Mouse (Mus musculus) adrenal gland, postnatal 14 days (tissue): Measurements from ENCODE around the gene Ccdc142. TPM values are rescaled to one million over a fixed set of nuclear protein-coding genes. Genes with fewer than 3 reads are reported as not detected.

Experiments used
- DNase-seq: peaks from one replicate; pipeline ENCODE4 v3.0.0; 2021; ENCODE audit warnings: mixed read lengths
- total RNA-seq: library from RNA; stranded (reverse); gene quantifications from 2 replicates; pipeline ENCODE4 v1.2.3, GENCODE M21; 2021

Gene Ccdc142
- total RNA-seq, 1 experiment from 2014 or later: 3.1 TPM

DNA sequence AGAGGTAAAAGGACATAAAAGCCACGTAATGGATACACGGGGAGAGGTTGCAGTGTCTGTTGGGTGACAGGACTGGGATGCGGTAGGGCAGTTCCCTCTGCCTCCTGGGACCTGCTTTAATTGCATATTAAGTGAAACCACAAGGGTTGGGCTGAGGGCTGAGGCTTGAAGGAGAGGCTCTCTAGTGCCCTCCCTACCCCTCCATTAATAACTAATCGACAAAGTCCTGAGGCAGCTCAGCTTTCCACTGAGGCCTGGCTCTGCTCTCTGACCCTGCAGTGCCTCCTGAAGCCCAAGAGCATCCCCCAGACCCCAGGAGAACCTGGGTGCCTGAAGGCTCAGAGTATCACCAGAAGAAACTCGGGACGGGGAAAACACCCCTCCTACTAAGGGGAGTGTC, 16.9 kb upstream of the Ccdc142 start:
- DNase-seq: no peak

DNA sequence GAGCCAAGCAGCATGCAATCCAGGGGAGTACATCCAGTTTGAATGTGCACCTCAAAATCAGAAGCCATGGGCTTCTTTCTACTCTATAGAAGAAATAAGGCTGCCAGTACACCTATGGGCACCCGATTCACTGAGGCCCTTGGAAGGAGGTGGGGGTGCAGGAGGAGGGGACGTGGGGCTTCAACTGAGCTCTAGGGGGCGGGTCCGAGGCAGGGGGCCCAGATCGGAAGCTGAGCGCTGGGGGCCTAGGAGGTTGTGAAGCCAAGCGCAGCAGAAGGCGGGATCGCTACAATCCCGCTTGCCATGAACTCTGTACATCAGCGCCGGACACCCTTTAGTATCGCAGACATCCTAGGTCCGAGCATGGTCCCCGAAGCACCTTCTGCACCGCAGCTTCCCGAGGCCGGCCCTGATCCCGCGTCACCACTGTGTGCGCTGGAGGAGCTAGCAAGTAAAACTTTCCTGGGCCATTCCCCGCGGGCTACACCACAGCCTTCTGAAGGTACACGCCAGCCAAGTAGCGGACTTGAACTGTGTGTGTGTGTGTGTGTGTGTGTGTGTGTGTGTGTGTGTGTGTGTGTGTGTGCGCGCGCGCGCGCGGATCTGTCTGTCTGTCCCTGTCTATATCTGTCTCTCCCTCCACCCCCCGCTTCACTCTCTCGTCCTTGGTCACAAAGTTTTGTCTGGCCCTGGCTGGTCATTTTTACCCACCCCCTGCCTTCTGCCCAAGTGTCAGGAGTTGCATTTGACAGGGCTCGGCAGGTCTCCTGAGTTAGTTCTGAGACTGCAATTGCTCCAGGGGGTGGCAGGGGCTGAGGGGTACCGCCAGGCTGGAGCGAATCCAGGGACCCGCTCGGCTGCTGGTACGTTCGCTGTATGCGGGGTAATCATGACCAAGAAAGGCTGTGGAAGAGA, 15.0 kb upstream of the Ccdc142 start, which contains the start of gene Lbx2:
TSS of gene Lbx2 (plus strand) at position 247 of the 915 bp plus-strand sequence.
- peak; percentile 75 for DNase-seq

DNA sequence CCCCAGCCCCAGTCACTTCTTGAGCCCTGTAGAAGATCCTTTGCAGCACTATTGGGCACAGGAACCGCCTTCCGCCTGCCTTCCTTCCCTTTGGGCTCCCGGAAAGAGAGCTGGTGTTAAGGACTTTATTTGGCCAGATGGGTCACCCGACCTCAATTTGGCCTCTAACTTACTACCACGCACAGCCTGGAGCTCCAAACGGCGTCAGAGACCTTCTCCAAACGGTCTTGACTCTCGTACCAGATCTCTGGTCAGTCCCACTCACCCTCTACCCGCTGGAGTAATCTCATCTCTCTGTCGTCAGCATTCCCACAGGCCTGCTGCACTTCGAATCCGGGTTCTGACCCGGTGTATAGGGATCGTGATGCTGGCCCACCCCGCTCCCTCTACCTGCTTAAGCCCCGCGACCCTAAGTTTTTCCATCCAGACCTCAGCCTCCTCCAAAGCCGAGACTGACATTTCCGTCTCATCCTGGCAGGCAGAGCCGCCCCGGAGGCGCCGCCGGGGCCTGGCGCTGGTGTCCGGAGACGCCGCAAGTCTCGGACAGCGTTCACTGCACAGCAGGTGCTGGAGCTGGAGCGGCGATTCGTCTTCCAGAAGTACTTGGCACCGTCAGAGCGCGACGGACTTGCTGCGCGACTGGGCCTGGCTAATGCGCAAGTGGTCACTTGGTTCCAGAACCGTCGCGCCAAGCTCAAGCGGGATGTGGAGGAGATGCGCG, 14.0 kb upstream of the Ccdc142 start:
- peak; percentile 76 for DNase-seq

DNA sequence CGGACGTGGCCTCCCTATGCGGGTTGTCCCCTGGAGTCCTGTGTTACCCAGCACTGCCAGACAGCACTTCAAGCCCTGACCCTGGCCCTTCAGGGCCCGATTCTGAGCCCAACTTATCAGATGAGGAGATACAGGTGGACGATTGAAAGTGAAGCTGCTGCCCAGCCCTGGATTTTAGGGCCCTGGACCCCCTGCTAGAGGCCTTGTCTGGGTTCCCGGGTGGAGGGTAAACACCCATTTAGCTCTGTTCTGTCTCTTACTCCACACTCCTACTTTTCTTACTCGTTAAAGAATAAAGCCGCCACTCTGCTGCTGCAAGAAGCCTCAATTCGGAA, 13.5 kb upstream of the Ccdc142 start:
- no peak for DNase-seq

DNA sequence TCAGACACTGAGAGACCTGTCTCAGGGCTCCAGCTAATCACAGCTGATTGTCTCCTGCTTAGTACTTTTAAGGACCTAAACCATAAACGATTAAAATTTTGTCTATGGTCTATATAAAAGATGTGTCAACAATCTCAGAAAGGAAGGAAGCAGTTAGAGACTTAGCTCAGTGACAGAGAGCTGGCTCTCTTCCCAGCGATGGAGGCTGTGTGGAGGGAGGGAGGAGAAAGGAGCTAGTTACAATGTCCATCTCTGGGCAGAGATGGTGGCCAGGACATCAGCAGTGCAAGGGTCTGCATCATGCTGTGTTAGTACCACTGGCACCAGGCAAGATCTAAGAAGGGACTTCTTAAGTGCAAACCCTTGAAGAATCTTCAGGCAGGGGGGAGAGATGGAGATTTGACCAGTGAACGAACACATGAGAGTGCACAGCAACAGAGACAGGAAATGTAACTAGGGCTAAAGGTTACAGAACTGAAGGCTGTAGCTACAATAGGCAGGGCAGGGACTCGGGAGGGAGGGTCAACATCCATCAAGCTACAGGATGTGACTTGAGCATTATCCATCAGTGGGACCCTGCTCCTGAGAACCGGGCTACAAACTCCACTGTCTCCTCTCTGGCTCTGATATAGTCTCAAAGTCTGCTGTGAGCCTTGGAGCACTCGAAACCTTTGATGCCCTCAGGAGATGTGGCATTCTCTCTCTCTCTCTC, 8.8 kb upstream of the Ccdc142 start:
- peak; percentile 67 for DNase-seq

DNA sequence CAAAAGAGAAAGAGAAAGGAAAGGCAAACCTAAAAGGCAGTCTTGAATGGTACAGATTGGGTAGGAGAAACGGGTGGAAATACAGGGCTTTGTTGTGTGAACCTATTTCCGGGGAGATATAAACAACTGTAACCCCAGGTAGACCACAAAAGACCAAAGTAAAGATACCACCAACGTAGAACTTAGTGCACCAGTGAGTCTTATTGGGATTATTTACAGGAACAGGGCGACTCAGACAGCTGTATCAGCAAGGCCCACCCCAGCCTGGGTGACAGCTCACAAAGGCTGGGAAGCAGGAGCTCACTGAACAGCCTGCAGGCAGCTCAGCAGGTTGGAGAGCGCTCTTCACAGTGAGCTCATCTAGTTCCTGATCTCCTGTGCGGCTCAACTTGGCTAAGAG, 5.4 kb upstream of the Ccdc142 start:
- DNase-seq: peak; percentile 46

DNA sequence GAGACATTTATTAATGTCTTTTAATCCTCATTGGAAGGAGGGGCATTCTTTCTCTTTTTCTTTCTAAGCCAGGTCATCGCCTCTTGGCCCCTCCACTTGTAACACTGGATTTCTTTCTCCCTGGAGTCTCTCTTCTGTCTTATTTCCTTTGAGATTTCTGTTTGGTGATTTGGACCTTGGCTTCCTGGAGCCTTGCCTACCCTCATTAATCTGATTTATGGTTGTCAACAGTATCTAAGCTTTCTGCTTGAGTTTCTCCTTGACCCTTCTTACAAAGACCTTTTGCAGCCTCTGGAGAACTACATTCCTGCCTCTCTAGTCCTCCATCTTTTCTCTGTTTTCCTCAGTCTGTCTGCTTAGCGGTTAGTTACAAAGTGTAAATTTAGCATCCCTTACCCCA, 3.0 kb upstream of the Ccdc142 start:
- peak; percentile 69 for DNase-seq

DNA sequence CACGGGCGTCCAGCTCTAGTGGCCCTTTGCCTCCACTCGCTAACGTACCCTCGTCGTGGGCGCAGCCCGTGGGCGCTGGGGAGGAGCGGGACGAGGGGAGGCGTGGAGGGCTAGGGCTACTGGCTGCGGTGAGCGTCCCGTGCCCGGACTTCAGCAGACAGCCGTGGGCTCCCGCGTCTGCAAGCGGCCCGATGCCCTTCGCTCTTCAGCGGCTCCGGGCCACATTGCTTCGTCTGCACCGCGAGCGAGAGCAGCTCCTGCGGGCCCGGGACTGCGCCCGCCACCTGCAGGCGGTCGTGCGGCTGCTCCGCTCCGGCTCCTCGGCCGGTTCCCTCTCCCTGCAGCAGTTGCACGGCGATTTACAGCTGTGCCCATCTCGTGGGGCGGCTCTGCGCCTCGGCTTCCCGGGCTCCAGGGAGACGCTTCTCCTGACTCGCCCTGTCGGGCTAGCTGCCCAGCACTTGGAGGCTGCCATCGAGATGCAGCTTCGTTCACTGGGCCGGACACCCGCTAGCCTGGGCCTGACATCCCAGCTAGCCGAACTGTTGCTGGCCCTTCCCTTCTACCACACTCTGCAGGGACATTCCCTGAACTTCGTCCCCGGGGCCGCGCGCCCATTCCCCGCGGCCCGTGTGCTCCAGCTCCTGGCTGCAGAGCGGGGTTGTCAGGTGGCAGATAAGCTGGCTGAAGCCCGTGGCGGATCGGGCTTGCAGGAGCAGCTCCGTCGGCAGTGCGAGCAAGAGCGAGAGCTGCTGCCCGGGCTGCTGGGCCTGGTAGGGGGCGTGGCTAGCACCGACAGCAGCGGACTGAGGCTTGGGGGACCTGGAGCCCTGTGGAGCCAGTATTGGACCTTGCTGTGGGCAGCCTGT, 521 bp downstream of the Ccdc142 start:
- peak; percentile 81 for DNase-seq

DNA sequence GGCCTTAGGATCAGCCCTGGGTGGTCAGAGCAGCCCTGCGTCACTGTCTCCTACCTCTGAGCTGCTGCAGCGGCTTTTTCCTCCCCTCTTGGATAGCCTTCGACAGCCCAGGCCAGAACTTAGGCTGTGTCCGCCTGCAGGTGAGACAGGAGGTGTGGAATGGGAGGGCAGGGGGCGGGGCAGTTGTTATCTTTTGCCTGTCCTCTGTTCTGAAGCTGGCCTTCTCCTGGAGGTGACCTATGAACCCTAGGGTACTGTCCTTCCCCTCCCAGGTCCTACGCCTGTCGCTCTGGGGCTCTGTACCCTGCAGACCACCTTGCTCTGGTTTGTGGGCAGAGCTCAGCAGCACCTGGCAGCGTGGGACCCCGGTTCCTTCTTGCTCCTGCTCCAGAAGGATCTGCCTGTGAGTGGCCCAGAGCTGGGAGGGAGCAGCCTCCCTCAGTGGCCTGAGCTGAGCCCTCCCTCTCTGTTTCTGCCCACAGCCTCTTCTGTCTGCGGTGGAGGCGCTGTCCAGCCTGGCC, 1.8 kb downstream of the Ccdc142 start:
- no peak for DNase-seq

DNA sequence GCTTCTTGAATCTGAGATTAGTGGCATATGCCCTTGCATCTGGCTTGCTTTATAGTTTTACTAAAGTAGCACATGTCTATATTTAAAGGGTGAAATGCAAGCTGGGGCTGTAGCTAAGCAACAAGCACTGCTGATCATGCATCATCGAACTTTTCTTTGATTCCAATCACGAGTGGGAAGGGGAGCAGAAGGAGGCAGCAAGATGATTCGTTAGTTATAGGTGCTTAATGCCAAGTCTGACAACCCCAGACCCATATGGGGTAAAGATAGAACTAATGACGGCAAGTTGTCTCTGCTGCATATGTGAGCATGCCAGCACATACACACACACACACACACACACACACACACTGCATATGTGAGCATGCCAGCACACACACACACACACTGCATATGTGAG, 2.8 kb downstream of the Ccdc142 start:
- DNase-seq: no peak

DNA sequence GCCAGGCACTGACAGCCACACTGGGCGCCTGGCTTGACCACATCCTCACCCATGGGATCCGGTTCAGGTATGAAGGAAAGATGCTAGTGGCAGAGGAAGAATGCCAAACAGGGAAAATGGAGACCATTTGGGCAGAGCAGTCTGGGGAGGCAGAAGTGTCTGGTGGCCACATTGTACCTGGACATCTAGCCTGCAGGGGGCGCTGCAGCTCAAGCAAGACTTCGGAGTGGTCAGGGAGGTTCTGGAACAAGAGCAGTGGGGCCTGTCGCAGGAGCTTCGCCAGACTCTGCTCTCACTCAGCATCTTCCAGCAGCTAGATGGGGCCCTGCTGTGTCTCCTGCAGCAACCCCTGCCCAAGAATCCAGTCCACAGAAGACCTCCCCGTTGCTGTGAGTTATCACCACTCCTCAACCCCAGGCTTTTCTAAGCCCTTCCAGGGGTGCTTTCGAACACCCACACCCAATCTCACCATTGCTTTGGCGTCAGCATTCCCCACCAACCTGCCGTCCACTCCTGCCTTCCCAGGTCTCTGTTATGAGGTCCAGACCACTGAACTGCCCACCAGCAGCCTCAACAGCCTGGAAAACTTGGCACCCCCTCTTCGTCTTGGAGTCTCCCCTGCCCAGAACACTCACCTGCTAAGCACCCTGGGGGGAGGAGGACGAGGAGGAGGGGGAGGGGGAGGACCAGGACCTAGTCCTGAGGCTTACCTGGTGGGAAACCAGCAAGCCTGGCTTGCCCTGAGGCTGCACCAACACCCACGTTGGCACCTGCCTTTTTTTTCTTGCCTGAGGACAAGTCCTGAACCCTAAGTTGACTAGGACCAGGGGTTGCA, 6.4 kb downstream of the Ccdc142 start:
- DNase-seq: peak; percentile 94

DNA sequence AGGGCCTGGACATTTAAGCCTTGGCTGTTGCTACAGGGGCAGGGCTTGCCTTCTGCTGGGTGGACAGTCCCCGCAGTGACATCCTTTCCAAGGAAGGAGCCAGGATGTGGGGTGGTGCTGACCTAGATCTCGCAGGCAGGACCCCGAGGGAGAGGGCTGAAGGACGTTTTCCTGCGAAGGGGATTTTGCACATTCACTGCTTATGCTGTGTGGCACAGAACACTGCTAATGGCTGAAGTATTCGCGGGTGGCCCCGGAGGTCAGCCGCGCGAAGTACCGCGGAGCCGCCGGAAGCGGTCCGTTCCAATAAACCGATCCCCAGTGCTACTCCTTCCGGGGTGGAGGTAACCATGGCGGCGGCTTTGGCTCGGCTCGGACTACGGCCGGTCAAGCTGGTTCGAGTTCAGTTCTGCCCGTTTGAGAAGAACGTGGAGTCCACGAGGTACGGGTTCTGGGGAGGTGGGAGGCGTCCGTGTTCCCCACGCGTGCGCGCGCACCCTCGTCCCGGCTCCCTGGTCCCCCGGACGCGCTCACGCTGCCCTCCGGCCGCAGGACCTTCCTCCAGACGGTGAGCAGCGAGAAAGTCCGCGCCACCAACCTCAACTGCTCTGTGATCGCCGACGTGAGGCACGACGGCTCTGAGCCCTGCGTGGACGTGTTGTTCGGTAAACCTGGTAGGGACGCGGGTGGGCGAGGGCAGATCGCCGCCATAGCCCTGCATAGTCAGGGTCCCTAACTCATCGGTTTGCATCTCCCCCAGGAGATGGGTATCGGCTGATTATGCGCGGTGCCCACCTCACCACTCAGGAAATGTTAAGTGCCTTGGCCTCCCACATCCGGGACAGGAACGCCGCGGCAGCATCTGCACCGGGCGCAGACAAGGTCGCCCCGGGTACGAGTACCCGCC, 7.6 kb downstream of the Ccdc142 start, which contains the start of gene Mrpl53:
TSS of gene Mrpl53 (plus strand) at position 279 of the 907 bp plus-strand sequence.
- DNase-seq: peak; percentile 92

DNA sequence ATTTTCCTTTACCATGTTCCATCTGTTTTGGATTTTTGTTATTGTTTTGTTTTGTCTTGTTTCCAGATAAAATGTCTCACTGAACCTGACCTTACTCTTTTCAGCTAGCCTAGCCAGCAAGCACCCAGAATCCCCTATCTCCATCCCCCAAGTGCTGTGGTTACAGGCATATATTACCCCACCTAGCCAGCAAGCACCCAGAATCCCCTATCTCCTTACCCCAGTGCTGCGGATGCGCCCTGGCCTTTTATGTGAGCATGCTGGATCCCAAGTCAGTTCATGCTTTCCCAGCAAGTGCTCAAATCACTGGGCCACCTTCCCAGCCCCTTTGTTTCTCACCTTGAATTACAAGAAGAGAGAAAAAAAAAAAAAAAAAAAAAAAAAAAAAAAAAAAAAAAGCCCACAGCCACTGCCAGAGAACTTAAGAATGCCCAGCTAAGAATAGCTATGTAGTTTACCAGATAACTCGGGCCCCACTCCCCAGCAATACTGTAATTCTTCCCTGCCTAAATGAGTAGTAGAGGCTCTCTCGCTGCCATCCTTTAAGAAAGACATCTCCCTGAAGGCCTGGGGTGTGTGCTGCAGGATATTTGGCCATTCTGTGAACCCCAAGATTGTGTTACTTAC, 10.2 kb downstream of the Ccdc142 start:
- no peak for DNase-seq

DNA sequence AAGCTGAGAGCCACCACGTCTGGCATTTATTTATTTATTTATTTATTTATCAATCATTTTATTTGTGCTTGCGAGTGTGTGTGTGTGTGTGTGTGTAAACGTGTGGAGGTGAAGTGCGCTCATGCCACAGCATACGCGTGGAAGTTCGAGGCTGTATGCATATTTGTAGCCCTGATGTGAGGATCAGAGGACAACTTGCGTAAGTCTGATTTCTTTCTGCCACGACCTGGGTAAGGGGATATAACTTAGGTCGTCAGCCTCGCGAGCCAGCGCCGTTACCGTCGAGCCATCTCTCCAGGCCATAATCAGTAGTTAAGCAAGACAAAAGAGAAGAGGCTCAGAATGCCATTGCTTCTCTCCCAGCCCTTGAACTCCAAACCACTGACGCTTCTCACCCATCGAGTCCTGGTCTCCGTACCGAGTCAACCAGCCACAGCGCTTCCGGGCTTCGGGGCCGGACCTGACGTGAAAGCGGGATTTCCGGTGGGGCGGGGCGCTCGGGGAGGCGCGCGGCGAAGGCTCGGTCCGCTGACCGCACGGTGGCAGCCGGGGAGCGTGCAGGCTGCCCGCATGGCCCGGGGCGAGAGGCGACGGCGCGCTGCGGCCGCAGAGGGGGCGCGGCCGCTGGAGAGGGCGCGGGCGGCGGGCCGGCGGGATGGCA, 13.7 kb downstream of the Ccdc142 start, which contains the start of gene Mogs:
TSS of gene Mogs (plus strand) at position 486 of the 661 bp plus-strand sequence.
- DNase-seq: peak; percentile 98

DNA sequence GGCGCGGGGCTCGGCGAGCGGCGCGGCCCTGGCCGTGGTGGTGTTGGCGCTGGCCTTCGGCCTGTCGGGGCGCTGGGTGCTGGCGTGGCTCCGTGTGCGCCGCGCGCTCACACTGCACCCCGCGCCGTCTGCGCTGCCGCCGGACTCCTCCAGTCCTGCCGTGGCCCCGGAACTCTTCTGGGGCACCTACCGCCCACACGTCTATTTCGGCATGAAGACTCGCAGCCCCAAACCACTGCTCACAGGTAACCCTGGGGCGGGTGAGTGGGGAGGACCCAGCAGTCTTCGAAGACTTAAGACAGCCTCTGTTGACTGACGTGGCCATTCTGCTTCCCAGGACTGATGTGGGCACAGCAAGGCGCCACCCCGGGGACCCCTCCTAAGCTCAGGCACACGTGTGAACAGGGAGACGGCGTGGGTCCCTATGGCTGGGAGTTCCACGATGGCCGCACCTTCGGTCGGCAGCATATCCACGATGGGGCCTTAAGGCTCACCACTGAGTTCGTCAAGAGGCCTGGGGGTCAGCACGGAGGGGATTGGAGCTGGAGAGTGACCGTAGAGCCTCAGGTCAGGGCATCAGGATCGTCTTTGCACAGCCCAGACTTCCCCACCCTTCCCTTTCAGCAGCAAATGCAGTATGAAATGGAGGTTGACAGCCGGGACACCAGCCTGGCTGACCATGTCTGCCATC, 14.4 kb downstream of the Ccdc142 start:
- DNase-seq: no peak

DNA sequence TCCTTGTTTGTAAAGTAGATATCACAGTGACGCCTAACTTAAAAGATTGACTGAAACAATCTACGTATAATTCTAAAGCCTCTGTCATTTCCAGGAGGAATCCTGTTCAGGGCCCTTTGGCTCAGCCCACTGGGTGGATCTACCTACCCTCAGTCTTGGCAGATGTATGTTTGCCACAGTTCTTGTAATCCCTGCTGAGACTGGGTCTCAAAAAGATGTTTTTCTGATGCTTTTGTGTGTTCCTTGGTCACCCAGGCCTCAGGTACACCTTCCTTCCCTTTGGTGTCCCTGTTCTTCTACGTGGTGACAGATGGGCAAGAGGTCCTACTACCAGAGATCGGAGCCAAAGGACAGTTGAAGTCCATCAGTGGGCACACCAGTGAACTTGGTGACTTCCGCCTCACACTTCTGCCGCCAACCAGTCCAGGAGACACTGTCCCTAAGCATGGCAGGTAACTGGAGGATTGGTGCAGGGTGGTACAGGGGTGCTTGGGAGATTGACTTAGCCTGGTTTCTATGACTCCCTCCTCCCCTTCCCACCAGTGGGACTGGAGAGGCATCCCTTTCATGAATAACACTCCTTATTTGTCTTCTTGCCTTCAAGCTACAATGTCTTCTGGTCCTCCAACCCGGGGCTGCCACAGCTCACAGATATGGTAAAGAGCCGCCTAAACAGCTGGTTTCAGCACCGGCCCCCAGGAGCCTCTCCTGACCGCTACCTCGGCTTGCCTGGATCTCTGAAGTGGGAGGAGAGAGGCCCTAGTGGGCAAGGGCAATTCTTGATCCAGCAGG, 15.2 kb downstream of the Ccdc142 start:
- DNase-seq: no peak

DNA sequence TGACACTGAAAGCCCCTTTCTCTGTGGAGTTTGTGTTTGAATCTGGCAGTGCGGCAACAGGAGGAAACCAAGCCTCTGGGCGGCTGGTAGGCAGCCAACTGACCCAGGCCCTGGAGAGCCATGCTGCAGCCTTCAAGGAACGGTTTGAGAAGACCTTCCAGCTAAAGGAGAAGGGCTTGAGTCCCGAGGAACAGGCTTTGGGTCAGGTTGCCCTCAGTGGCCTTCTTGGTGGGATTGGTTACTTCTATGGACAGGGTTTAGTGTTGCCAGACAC, 15.7 kb downstream of the Ccdc142 start:
- no peak for DNase-seq
